ENCODE assay signal across 8 mouse cellular contexts in genomic region chr9:49798806-49799205, GRCm38 (mm10). TPM values are rescaled to one million over a fixed set of nuclear protein-coding genes. Genes with fewer than 3 reads are reported as not detected.
DNase-seq lines count a peak whose midpoint lies in the region; ATAC-seq and TF ChIP-seq lines count a peak whose summit lies in the region.

TSS of gene Ncam1 (minus strand) at chr9:49798925.

- peak within 1 kb of the TSS; percentile 63 for H3K4me3 ChIP-seq in forebrain, embryonic 14.5 days (ENCODE audit: low read depth, low read length)
- peak within 1 kb of the TSS; percentile 85 for H3K4me3 ChIP-seq in heart, postnatal 0 days (ENCODE audit: low read depth, low read length)
- peak within 1 kb of the TSS; percentile 49 for H3K4me3 ChIP-seq in liver, embryonic 12.5 days
- peak within 1 kb of the TSS; percentile 94 for H3K4me3 ChIP-seq in neural tube, embryonic 12.5 days
- peak within 1 kb of the TSS; percentile 36 for H3K4me3 ChIP-seq in thymus, adult 2 months (ENCODE audit: control insufficient read depth, insufficient read depth, low read length)

- peak; percentile 99 for DNase-seq in ES-CJ7 (ENCODE audit: low read depth, low spot score)
- DNase-seq in forebrain, embryonic 14.5 days (ENCODE audit: low spot score): peak; percentile 99
- peak; percentile 90 for DNase-seq in heart, postnatal 0 days (ENCODE audit: low spot score)
- peak; percentile 89 to 92 for DNase-seq in kidney, postnatal 25 days
- peak; percentile 76 for DNase-seq in thymus, adult 2 months

- peak within 1 kb of the TSS; percentile 71 for H3K4me2 ChIP-seq in forebrain, embryonic 14.5 days (ENCODE audit: low read length)
- H3K4me2 ChIP-seq in heart, postnatal 0 days (ENCODE audit: low read depth, low read length): peak within 1 kb of the TSS; percentile 85
- peak within 1 kb of the TSS; percentile 69 for H3K4me2 ChIP-seq in liver, embryonic 12.5 days
- peak within 1 kb of the TSS; percentile 81 for H3K4me2 ChIP-seq in neural tube, embryonic 12.5 days (replicated peaks)

- peak; percentile 74 for ATAC-seq in cerebellum, adult (ENCODE audit: insufficient number of reproducible peaks, low FRiP score, low TSS enrichment)
- peak; percentile 79 for ATAC-seq in forebrain, embryonic 14.5 days
- ATAC-seq in heart, postnatal 0 days (ENCODE audit: insufficient read depth, low read depth): peak; percentile 76
- ATAC-seq in liver, embryonic 12.5 days: no peak
- peak; percentile 76 for ATAC-seq in neural tube, embryonic 12.5 days (ENCODE audit: low FRiP score, low read depth)

- no peaks in the 10 kb centered on the region for H3K9me3 ChIP-seq in forebrain, embryonic 14.5 days (replicated peaks; ENCODE audit: control insufficient read depth, low read length)
- no peaks in the 10 kb centered on the region for H3K9me3 ChIP-seq in heart, postnatal 0 days (replicated peaks; ENCODE audit: control insufficient read depth, low read length)
- H3K9me3 ChIP-seq in liver, embryonic 12.5 days (replicated peaks): no peaks in the 10 kb centered on the region
- no peaks in the 10 kb centered on the region for H3K9me3 ChIP-seq in neural tube, embryonic 12.5 days

- peak within 1 kb of the TSS; percentile 94 for H3K27ac ChIP-seq in forebrain, embryonic 14.5 days (ENCODE audit: low read depth, low read length)
- peak within 1 kb of the TSS; percentile 83 for H3K27ac ChIP-seq in heart, postnatal 0 days (ENCODE audit: low read depth)
- H3K27ac ChIP-seq in liver, embryonic 12.5 days: no peak within 1 kb of the TSS
- peak within 1 kb of the TSS; percentile 85 for H3K27ac ChIP-seq in neural tube, embryonic 12.5 days
- no peak within 1 kb of the TSS for H3K27ac ChIP-seq in thymus, adult 2 months (ENCODE audit: control insufficient read depth, insufficient read depth, low read length)

- H3K9ac ChIP-seq in forebrain, embryonic 14.5 days (ENCODE audit: low read length): peak within 1 kb of the TSS; percentile 85
- peak within 1 kb of the TSS; percentile 72 for H3K9ac ChIP-seq in heart, postnatal 0 days (replicated peaks; ENCODE audit: low read depth, low read length)
- no peak within 1 kb of the TSS; the same call in 1 of the 2 replicates for H3K9ac ChIP-seq in liver, embryonic 12.5 days
- peak within 1 kb of the TSS; percentile 97 for H3K9ac ChIP-seq in neural tube, embryonic 12.5 days

- TF ChIP-seq CTCF in heart, postnatal 0 days (IDR thresholded peaks at IDR 0.05; ENCODE audit: low read depth): no peak
- TF ChIP-seq CTCF in thymus, adult 2 months (IDR thresholded peaks at IDR 0.05; ENCODE audit: borderline replicate concordance, control insufficient read depth, extremely low read depth, insufficient read depth, low read length, poor library complexity): no peak

- TF ChIP-seq EP300 in heart, postnatal 0 days (IDR thresholded peaks at IDR 0.05; ENCODE audit: low read depth): peak; percentile 65; the same call in 1 of the 2 replicates

- WGBS in forebrain, embryonic 14.5 days: under 1% methylated on average over 23 of the region's 23 CpGs
- WGBS in heart, postnatal 0 days: under 1% methylated on average over 23 of the region's 23 CpGs
- WGBS in liver, embryonic 12.5 days (ENCODE audit: insufficient replicate concordance): 0% methylated on average over 23 of the region's 23 CpGs
- under 1% methylated on average over 23 of the region's 23 CpGs for WGBS in neural tube, embryonic 12.5 days
- WGBS in thymus, adult 2 months: 1% methylated on average over 23 of the region's 23 CpGs

- peaks cover 17% of the 10 kb centered on the region for H3K4me1 ChIP-seq in forebrain, embryonic 14.5 days (ENCODE audit: control insufficient read depth, insufficient read depth, low read length)
- peaks cover 13% of the 10 kb centered on the region for H3K4me1 ChIP-seq in heart, postnatal 0 days (ENCODE audit: control insufficient read depth, insufficient read depth)
- peaks cover 15% of the 10 kb centered on the region for H3K4me1 ChIP-seq in liver, embryonic 12.5 days
- peaks cover 15% of the 10 kb centered on the region for H3K4me1 ChIP-seq in neural tube, embryonic 12.5 days
- H3K4me1 ChIP-seq in thymus, adult 2 months (replicated peaks; ENCODE audit: control insufficient read depth, insufficient read depth, low read length): peaks cover 5% of the 10 kb centered on the region; the same call in 1 of the 2 replicates

- no peak for TF ChIP-seq POLR2A in thymus, adult 2 months (IDR thresholded peaks at IDR 0.05; ENCODE audit: control insufficient read depth, extremely low read depth, insufficient read depth, low read length, poor library complexity)

- H3K36me3 ChIP-seq in forebrain, embryonic 14.5 days (ENCODE audit: control insufficient read depth, insufficient read depth, low read length): no peaks in the 10 kb centered on the region
- H3K36me3 ChIP-seq in heart, postnatal 0 days (replicated peaks; ENCODE audit: control insufficient read depth, insufficient read depth, low read length): no peaks in the 10 kb centered on the region
- H3K36me3 ChIP-seq in liver, embryonic 12.5 days: no peaks in the 10 kb centered on the region
- no peaks in the 10 kb centered on the region for H3K36me3 ChIP-seq in neural tube, embryonic 12.5 days
- H3K36me3 ChIP-seq in thymus, adult 2 months (ENCODE audit: control insufficient read depth, insufficient read depth, low read length): no peaks in the 10 kb centered on the region

- H3K27me3 ChIP-seq in forebrain, embryonic 14.5 days (replicated peaks; ENCODE audit: control insufficient read depth, insufficient read depth, low read length): no peaks in the 10 kb centered on the region
- no peaks in the 10 kb centered on the region for H3K27me3 ChIP-seq in heart, postnatal 0 days (ENCODE audit: control insufficient read depth, insufficient read depth, low read length)
- H3K27me3 ChIP-seq in liver, embryonic 12.5 days (replicated peaks): peaks cover 60% of the 10 kb centered on the region
- no peaks in the 10 kb centered on the region for H3K27me3 ChIP-seq in neural tube, embryonic 12.5 days (replicated peaks)
- no peaks in the 10 kb centered on the region; the same call in 1 of the 2 replicates for H3K27me3 ChIP-seq in thymus, adult 2 months (ENCODE audit: control insufficient read depth, insufficient read depth, low read length)

RNA-seq across cellular contexts. Expression of gene Ncam1, which starts in this region (rescaled TPM):
- 163 and 219 TPM in 2 replicates for polyA plus RNA-seq in forebrain, embryonic 14.5 days (2014; fragmentation: Nextera tagmentation; extraction: Ambion mirVana)
- 154 and 170 TPM in 2 replicates for total RNA-seq in heart, postnatal 0 days (2014; rRNA removed; ENCODE audit: low replicate concordance)
- polyA plus RNA-seq in heart, postnatal 0 days (2015; fragmentation: Nextera tagmentation; extraction: Ambion mirVana): 75.3 and 91.4 TPM in 2 replicates
- 8.5 and 10.3 TPM in 2 replicates for polyA plus RNA-seq in liver, embryonic 12.5 days (2016; fragmentation: Nextera tagmentation; extraction: Ambion mirVana)
- polyA plus RNA-seq in neural tube, embryonic 12.5 days (2016; fragmentation: Nextera tagmentation; extraction: Ambion mirVana): 271 and 278 TPM in 2 replicates
- polyA plus RNA-seq in thymus, adult 2 months (2012; rRNA removed): 0.99 and 1.1 TPM in 2 replicates

Comparison
In these comparisons a context has a peak if more than half of its experiments do, and no peak if none do; other contexts are left out.
1. H3K27ac ChIP-seq: peak in forebrain, embryonic 14.5 days (single experiment), heart, postnatal 0 days (single experiment) and neural tube, embryonic 12.5 days (single experiment); none in liver, embryonic 12.5 days (single experiment) and thymus, adult 2 months (single experiment).
2. H3K4me3 ChIP-seq: peak in every context shown above with its lines; median percentile 94 in neural tube, embryonic 12.5 days; 85 in heart, postnatal 0 days; 63 in forebrain, embryonic 14.5 days; 49 in liver, embryonic 12.5 days; 36 in thymus, adult 2 months.
3. Peak in every context shown above with its lines, with median percentiles within 50 percentile points of each other: DNase-seq and H3K4me2 ChIP-seq.